Mouse (Mus musculus) ES-Bruce4 (cell line): ENCODE results near the gene Akt1s1.

Experiments
- CTCF ChIP-seq: IDR thresholded peaks from one replicate; pipeline ENCODE4 v1.8.1; 2011; ENCODE audit warnings: low read depth, low read length
- POLR2A ChIP-seq: IDR thresholded peaks from one replicate; pipeline ENCODE4 v1.8.1; 2011; ENCODE audit warnings: low read length; ENCODE audit not compliant: insufficient read depth

DNA sequence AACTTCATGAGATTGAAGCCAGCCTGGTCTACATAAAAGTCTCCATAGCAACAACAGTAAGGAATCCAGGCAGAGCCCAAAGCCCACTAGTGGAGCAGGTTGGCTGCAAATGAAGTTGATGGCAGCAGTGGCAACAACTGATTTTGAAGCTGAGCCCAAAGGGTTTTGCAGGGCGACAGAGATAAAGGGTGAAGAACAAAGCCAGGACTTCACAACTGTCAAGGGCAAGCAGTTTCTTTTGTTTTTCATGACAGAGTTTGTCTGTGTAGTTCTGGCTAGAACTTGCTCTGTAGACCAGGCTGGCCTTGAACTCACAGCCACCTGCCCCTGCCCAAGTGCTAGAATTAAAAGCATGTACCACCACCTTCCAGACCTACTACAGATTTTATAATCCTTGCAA lies 22.4 kb downstream of the Akt1s1 start:
- TF ChIP-seq POLR2A, result no peak
- no peak for TF ChIP-seq CTCF
